9 mouse cellular contexts compared by ENCODE assay signal in genomic region chr7:30309395-30310129, GRCm38 (mm10). TPM values are rescaled to one million over a fixed set of nuclear protein-coding genes. Genes with fewer than 3 reads are reported as not detected.
DNase-seq lines count a peak whose midpoint lies in the region; ATAC-seq and TF ChIP-seq lines count a peak whose summit lies in the region.
"Had no signal": no experiment of that assay in that cellular context is flagged by ENCODE, and none has a peak within 500 bp of the region (broad histone marks: within the 10 kb centered on the region; RNA-seq: fewer than 3 reads in every experiment).

No protein-coding gene starts in this region.

- H3K27me3 ChIP-seq in heart, embryonic 11.5 days (ENCODE audit: control insufficient read depth, insufficient read depth, low read length), result no peaks in the 10 kb centered on the region
- H3K27me3 ChIP-seq in heart, embryonic 16.5 days (ENCODE audit: control insufficient read depth, insufficient read depth, low read length), result no peaks in the 10 kb centered on the region

- intact Hi-C loops in heart, postnatal 36 days (cut with DNase I), result no loop called here

- peaks cover 4% of the 10 kb centered on the region; the same call in 1 of the 2 replicates for H3K79me2 ChIP-seq in macrophage (ENCODE audit: inconsistent target)

- H3K36me3 ChIP-seq in heart, embryonic 11.5 days (ENCODE audit: control insufficient read depth, insufficient read depth, low read length), result 0 out of 2 replicates have a peak, but pooled peaks cover 3% of the 10 kb centered on the region
- H3K36me3 ChIP-seq in ES-E14 (ENCODE audit: control insufficient read depth, insufficient read depth, low read length, poor library complexity, severe bottlenecking) (no peaks in the 10 kb centered on the region; the same call in 1 of the 2 replicates), macrophage (ENCODE audit: inconsistent target) (0 out of 2 replicates have a peak, but pooled peaks cover 8% of the 10 kb centered on the region)
- 0 out of 2 replicates have a peak, but pooled peaks cover 7% of the 10 kb centered on the region for H3K36me3 ChIP-seq in heart, embryonic 16.5 days (ENCODE audit: control insufficient read depth, insufficient read depth)

- no peak for DNase-seq in heart, postnatal 36 days
- no peak for DNase-seq in ES-E14 (ENCODE audit: low read depth, low spot score)
- no peak for DNase-seq in frontal cortex, adult 2 months (ENCODE audit: extremely low spot score in 1 of 2, low spot score in 1 of 2)
- no peak for DNase-seq in thymus, postnatal 4 days
- no peak for DNase-seq in cerebellum, adult 8-10 months
- DNase-seq: gastrocnemius, postnatal 10 days had no signal

- peak overlapping the region; percentile 62 for H3K4me3 ChIP-seq in heart, embryonic 11.5 days (ENCODE audit: low read depth, low read length)
- H3K4me3 ChIP-seq in ES-E14 (ENCODE audit: insufficient read depth in 1 of 2, low read depth in 1 of 2, low read length in 2 of 2, poor library complexity in 1 of 2, severe bottlenecking in 1 of 2) (peak overlapping the region; percentile 69 to 91), macrophage (ENCODE audit: inconsistent target) (peak overlapping the region; percentile 96)
- H3K4me3 ChIP-seq in heart, embryonic 16.5 days (ENCODE audit: low read length), result peak overlapping the region; percentile 79

- ATAC-seq in heart, embryonic 11.5 days (replicated peaks; ENCODE audit: insufficient number of reproducible peaks, low FRiP score, low TSS enrichment), result no peak
- no peak for ATAC-seq in heart, embryonic 16.5 days (replicated peaks; ENCODE audit: extremely low read depth, insufficient read depth, low FRiP score)

- 0 out of 2 replicates have a peak overlapping the region, but pooled peaks have one; percentile 31 for H3K27ac ChIP-seq in heart, embryonic 11.5 days (ENCODE audit: low read depth, low read length)
- H3K27ac ChIP-seq in ES-E14 (ENCODE audit: insufficient read depth, low read depth, low read length, poor library complexity, severe bottlenecking) (no peak overlapping the region), macrophage (peak overlapping the region; percentile 21; the same call in 1 of the 2 replicates)
- H3K27ac ChIP-seq in heart, embryonic 16.5 days (ENCODE audit: low read length), result no peak overlapping the region

- H3K4me2 ChIP-seq in heart, embryonic 11.5 days, result peak overlapping the region; percentile 86
- peak overlapping the region; percentile 85 for H3K4me2 ChIP-seq in heart, embryonic 16.5 days (ENCODE audit: low read depth, low read length)

- no peaks in the 10 kb centered on the region for H3K9me3 ChIP-seq in heart, embryonic 11.5 days (replicated peaks; ENCODE audit: control insufficient read depth, low read length)
- H3K9me3 ChIP-seq in ES-E14 (ENCODE audit: control insufficient read depth, insufficient read depth, low read depth, low read length), result no peaks in the 10 kb centered on the region
- H3K9me3 ChIP-seq in heart, embryonic 16.5 days (replicated peaks; ENCODE audit: control insufficient read depth, low read length), result no peaks in the 10 kb centered on the region

- H3K9ac ChIP-seq in heart, embryonic 11.5 days (ENCODE audit: low read depth, low read length), result peak overlapping the region; percentile 65
- peak overlapping the region; percentile 58; the same call in 1 of the 2 replicates for H3K9ac ChIP-seq in ES-E14 (ENCODE audit: insufficient read depth, low read depth, low read length, poor library complexity, severe bottlenecking)
- peak overlapping the region; percentile 81 for H3K9ac ChIP-seq in heart, embryonic 16.5 days (ENCODE audit: low read length)

- in situ Hi-C loops in ES-E14 (cut with MboI; ENCODE audit: low sequenced_read_pairs in 2 of 2, unreplicated experiment in 2 of 2), result no loop called here

- peaks cover 11% of the 10 kb centered on the region for H3K4me1 ChIP-seq in heart, embryonic 11.5 days (ENCODE audit: control insufficient read depth, insufficient read depth, low read length)
- H3K4me1 ChIP-seq in ES-E14 (ENCODE audit: control insufficient read depth in 2 of 2, insufficient read depth in 2 of 2, low read length in 2 of 2, poor library complexity in 1 of 2), result peaks cover 8 to 14% of the 10 kb centered on the region in 2 experiments; a peak in 3 of 4 replicates
- H3K4me1 ChIP-seq in heart, embryonic 16.5 days (ENCODE audit: control insufficient read depth, insufficient read depth, low read length), result peaks cover 15% of the 10 kb centered on the region

- WGBS in heart, embryonic 11.5 days (ENCODE audit: insufficient replicate concordance), result 58% methylated on average over 15 of the region's 15 CpGs
- WGBS in heart, embryonic 16.5 days, result 60% methylated on average over 15 of the region's 15 CpGs
- 63% methylated on average over 15 of the region's 15 CpGs for WGBS in macrophage (ENCODE audit: missing documents)

TF ChIP-seq in ES-E14, 5 proteins besides CTCF, POLR2A, EP300 and RAD21:
- TF ChIP-seq MAFK (IDR thresholded peaks at IDR 0.05; ENCODE audit: insufficient read depth, low read depth, low read length), result no peak
- peak; percentile 94 for TF ChIP-seq CHD2 (IDR thresholded peaks at IDR 0.05; ENCODE audit: low read depth, low read length)
- TF ChIP-seq HCFC1 (IDR thresholded peaks at IDR 0.05; ENCODE audit: borderline replicate concordance, insufficient read depth, low read length), result no peak
- TF ChIP-seq ZNF384 (IDR thresholded peaks at IDR 0.05; ENCODE audit: low read depth, low read length), result no peak

RNA-seq across cellular contexts. Expression of gene Alkbh6, which starts 1.0 kb away (rescaled TPM):
- polyA plus RNA-seq in heart, embryonic 11.5 days (2014; fragmentation: Nextera tagmentation; extraction: Ambion mirVana), result 65.5 and 66.1 TPM in 2 replicates
- total RNA-seq in heart, postnatal 36 days (2021), result 10 to 100 TPM; 22.0 to 23.0 TPM
- total RNA-seq in ES-E14 (2012; rRNA removed), result 24.5 and 37.8 TPM in 2 replicates
- 62.0 and 67.1 TPM in 2 replicates for polyA plus RNA-seq in heart, embryonic 16.5 days (2015; fragmentation: Nextera tagmentation; extraction: Ambion mirVana)
- total RNA-seq in macrophage (2018; cell fraction: chromatin; rRNA removed), result 10 to 100 TPM; 10.1 to 59.0 (median 32.2) TPM
- 10 to 100 TPM; 16.7 to 26.5 (median 21.5) TPM for total RNA-seq in macrophage (2018; cell fraction: cytosol; rRNA removed)
- 10 to 100 TPM; 11.0 to 67.5 (median 32.1) TPM for total RNA-seq in macrophage (2018; cell fraction: nucleus; rRNA removed)
- 16.1 to 25.9 TPM (median 25.1 TPM) in 3 replicates for polyA plus RNA-seq in macrophage (2018)
- 132 TPM in 2 replicates for polyA plus RNA-seq in frontal cortex, adult 2 months (2012; rRNA removed)

RNA-seq across cellular contexts. Expression of gene Syne4, which starts 5.0 kb away (rescaled TPM):
- polyA plus RNA-seq in heart, embryonic 11.5 days (2014; fragmentation: Nextera tagmentation; extraction: Ambion mirVana), result 18.1 and 20.0 TPM in 2 replicates
- 1 to 10 TPM in 1 of 2 experiments, under 1 TPM in 1; 0.81 to 1.3 TPM for total RNA-seq in heart, postnatal 36 days (2021)
- total RNA-seq in ES-E14 (2012; rRNA removed), result 14.5 and 25.5 TPM in 2 replicates
- 9.2 and 10.0 TPM in 2 replicates for polyA plus RNA-seq in heart, embryonic 16.5 days (2015; fragmentation: Nextera tagmentation; extraction: Ambion mirVana)
- total RNA-seq in macrophage (2018; cell fraction: chromatin; rRNA removed), result 10 to 100 TPM in 13 of 26 experiments, 1 to 10 TPM in 13; 1.3 to 20.0 (median 9.9) TPM
- total RNA-seq in macrophage (2018; cell fraction: cytosol; rRNA removed), result 1 to 10 TPM in 1 of 26 experiments, under 1 TPM in 9, not detected in 16; 0.10 to 1.3 (median 0.43) TPM
- total RNA-seq in macrophage (2018; cell fraction: nucleus; rRNA removed), result 10 to 100 TPM in 2 of 26 experiments, 1 to 10 TPM in 23, not detected in 1; 1.8 to 12.4 (median 4.6) TPM
- polyA plus RNA-seq in macrophage (2018), result 0.30 to 0.82 TPM (median 0.74 TPM) in 3 replicates
- 27.6 and 29.9 TPM in 2 replicates for polyA plus RNA-seq in frontal cortex, adult 2 months (2012; rRNA removed)

RNA-seq across cellular contexts. Expression of gene E130208F15Rik, which starts 12.0 kb away (rescaled TPM):
- polyA plus RNA-seq in heart, embryonic 11.5 days (2014; fragmentation: Nextera tagmentation; extraction: Ambion mirVana), result not detected in 2 replicates
- under 1 TPM; 0.65 to 0.78 TPM for total RNA-seq in heart, postnatal 36 days (2021)
- total RNA-seq in ES-E14 (2012; rRNA removed), result 1.9 and 3.3 TPM in 2 replicates
- 3.6 and 7.3 TPM in 2 replicates for polyA plus RNA-seq in heart, embryonic 16.5 days (2015; fragmentation: Nextera tagmentation; extraction: Ambion mirVana)
- total RNA-seq in macrophage (2018; cell fraction: chromatin; rRNA removed), result 1 to 10 TPM in 16 of 26 experiments, under 1 TPM in 7, not detected in 3; 0.53 to 3.4 (median 1.4) TPM
- total RNA-seq in macrophage (2018; cell fraction: cytosol; rRNA removed), result 1 to 10 TPM in 1 of 26 experiments, under 1 TPM in 25; 0.14 to 1.5 (median 0.41) TPM
- 1 to 10 TPM in 19 of 26 experiments, under 1 TPM in 7; 0.44 to 4.2 (median 1.8) TPM for total RNA-seq in macrophage (2018; cell fraction: nucleus; rRNA removed)
- polyA plus RNA-seq in macrophage (2018), result 0.33 to 0.57 TPM (median 0.33 TPM) in 3 replicates
- polyA plus RNA-seq in frontal cortex, adult 2 months (2012; rRNA removed), result 0.34 and 0.66 TPM in 2 replicates

RNA-seq across cellular contexts. Expression of gene Sdhaf1, which starts 14.1 kb away (rescaled TPM):
- 14.6 and 16.6 TPM in 2 replicates for polyA plus RNA-seq in heart, embryonic 11.5 days (2014; fragmentation: Nextera tagmentation; extraction: Ambion mirVana)
- total RNA-seq in heart, postnatal 36 days (2021), result 10 to 100 TPM; 12.0 to 12.5 TPM
- 6.6 and 8.5 TPM in 2 replicates for total RNA-seq in ES-E14 (2012; rRNA removed)
- 12.0 and 17.0 TPM in 2 replicates for polyA plus RNA-seq in heart, embryonic 16.5 days (2015; fragmentation: Nextera tagmentation; extraction: Ambion mirVana)
- 1 to 10 TPM in 14 of 26 experiments, under 1 TPM in 8, not detected in 4; 0.31 to 4.2 (median 1.3) TPM for total RNA-seq in macrophage (2018; cell fraction: chromatin; rRNA removed)
- 1 to 10 TPM; 2.1 to 7.0 (median 5.0) TPM for total RNA-seq in macrophage (2018; cell fraction: cytosol; rRNA removed)
- total RNA-seq in macrophage (2018; cell fraction: nucleus; rRNA removed), result 10 to 100 TPM in 1 of 26 experiments, 1 to 10 TPM in 23, under 1 TPM in 2; 0.41 to 10.2 (median 4.4) TPM
- 4.6 to 6.7 TPM (median 5.0 TPM) in 3 replicates for polyA plus RNA-seq in macrophage (2018)
- polyA plus RNA-seq in frontal cortex, adult 2 months (2012; rRNA removed), result 16.9 and 19.2 TPM in 2 replicates

RNA-seq across cellular contexts. Expression of gene Clip3, which starts 18.0 kb away (rescaled TPM):
- polyA plus RNA-seq in heart, embryonic 11.5 days (2014; fragmentation: Nextera tagmentation; extraction: Ambion mirVana), result 18.6 and 22.1 TPM in 2 replicates
- total RNA-seq in heart, postnatal 36 days (2021), result 10 to 100 TPM in 1 of 2 experiments, 1 to 10 TPM in 1; 6.0 to 11.4 TPM
- total RNA-seq in ES-E14 (2012; rRNA removed), result 4.4 and 5.4 TPM in 2 replicates
- 7.0 and 8.0 TPM in 2 replicates for polyA plus RNA-seq in heart, embryonic 16.5 days (2015; fragmentation: Nextera tagmentation; extraction: Ambion mirVana)
- 10 to 100 TPM in 1 of 26 experiments, 1 to 10 TPM in 18, under 1 TPM in 5, not detected in 2; 0.35 to 13.2 (median 1.6) TPM for total RNA-seq in macrophage (2018; cell fraction: chromatin; rRNA removed)
- under 1 TPM in 9 of 26 experiments, not detected in 17; 0.03 to 0.48 (median 0.07) TPM for total RNA-seq in macrophage (2018; cell fraction: cytosol; rRNA removed)
- 1 to 10 TPM in 9 of 26 experiments, under 1 TPM in 10, not detected in 7; 0.16 to 3.2 (median 0.92) TPM for total RNA-seq in macrophage (2018; cell fraction: nucleus; rRNA removed)
- 0.07 to 0.59 TPM in 2 of 3 replicates, not detected in the other for polyA plus RNA-seq in macrophage (2018)
- 354 and 373 TPM in 2 replicates for polyA plus RNA-seq in frontal cortex, adult 2 months (2012; rRNA removed)

Comparison
In these comparisons a context has a peak if more than half of its experiments do, and no peak if none do; other contexts are left out.
1. H3K27ac ChIP-seq: peak in heart, embryonic 11.5 days (single experiment) and macrophage (single experiment); none in ES-E14 (single experiment) and heart, embryonic 16.5 days (single experiment).
2. Peak in every context shown above with its lines, with median percentiles within 50 percentile points of each other: H3K4me3 ChIP-seq and H3K9ac ChIP-seq.